Mouse (Mus musculus): ENCODE measurements at regions not wholly inside any gene's neighbourhood (a gene's known extent, or its start where the extent isn't known, plus 50 kb on each side); places are given as distances from the start of the nearest gene placed in this dataset.

GRCm38 (mm10) chr13:51016956-51017703 is 83.5 kb upstream of the Spin1 start:
- DNase-seq (ENCODE audit: low spot score): no peak

DNA sequence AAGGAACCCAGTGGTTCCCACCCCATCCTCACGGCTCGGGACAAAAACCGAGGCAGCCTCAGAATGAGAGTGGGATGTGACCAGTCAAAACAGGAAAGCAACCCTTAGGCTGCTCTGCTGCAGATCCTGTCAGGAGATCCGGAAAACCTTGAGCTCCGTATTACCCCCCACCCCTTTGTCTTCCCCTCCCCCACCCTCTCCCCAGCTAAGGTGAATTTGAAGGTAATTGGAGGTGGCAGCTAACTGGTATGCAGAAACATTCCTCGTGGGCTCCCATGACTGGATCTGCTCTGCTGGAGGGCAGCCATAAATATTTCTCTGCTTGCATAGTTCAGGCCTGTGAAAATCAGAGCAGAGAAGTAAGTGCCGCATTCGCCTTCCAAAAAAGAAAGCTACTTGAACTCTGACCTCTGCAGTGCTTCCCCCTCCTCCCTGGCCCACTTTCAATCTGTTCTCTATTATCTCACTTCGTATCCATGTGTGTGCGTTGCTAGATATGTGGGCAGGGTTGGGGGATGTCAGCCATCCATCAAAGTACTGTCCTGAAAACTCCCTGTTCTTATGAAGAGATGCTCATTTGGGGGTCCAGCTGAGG is 82.9 kb upstream of the Spin1 start:
- peak; percentile 79 for DNase-seq (ENCODE audit: low spot score)

DNA sequence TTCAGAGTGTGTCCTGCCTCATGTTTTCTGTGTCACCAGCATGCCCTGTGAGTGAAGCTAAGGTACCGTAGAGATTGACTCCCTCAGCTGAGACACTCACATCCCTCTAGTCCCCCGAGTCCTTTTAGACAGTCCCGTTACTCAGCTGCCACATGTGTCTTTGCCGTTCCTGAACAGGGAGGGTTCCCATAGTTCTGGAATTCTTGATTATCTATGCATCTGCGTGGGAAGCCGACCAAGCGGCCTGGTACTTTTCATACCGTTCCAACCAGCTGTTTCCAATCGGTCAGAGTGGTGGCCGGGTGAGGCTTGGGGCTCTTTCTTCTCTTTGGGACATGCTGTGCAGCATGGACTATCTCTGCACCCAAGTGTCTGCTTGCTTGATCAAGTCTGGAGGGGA is 82.3 kb upstream of the Spin1 start:
- DNase-seq (ENCODE audit: low spot score): peak; percentile 52

- DNase-seq (ENCODE audit: low spot score): peak; percentile 58
Measured at GRCm38 (mm10) chr13:51022401-51023250, 78.1 kb upstream of the Spin1 start.

GRCm38 (mm10) chr13:51023271-51023670 is 77.4 kb upstream of the Spin1 start:
- no peak for DNase-seq (ENCODE audit: low spot score)

- no peak for DNase-seq (ENCODE audit: low spot score)
Measured at GRCm38 (mm10) chr13:51026311-51026918, 74.3 kb upstream of the Spin1 start.

DNA sequence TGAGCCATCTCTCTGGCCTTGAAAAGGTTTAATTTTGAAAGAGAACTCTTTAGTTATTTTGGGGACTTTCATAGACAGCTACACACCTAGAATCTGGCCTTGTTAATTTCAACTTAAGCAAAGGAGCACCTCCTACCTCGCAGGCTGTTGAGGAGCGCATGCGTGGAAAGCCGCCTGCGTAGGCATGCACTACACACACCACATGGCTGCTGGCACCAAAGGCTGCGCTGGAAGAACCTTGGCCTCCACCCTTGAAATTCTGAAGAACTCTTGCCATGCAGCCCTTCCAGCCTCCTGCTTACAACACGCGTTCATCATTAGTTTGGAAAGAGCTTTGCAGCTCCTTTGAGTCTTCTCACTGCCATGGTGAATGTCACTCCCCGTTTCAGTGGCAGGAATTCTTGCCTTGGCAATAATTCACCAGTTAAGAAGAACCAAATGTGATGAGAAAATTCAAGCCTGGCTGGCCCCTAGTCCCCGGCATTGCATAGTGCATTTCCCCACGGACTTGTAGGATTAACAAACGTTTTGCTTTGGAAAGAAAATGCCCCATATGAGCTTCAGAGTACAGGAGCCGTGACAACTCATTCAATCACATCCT is 62.7 kb upstream of the Spin1 start:
- no peak for DNase-seq (ENCODE audit: low spot score)

GRCm38 (mm10) chr13:51038955-51039354 is 61.7 kb upstream of the Spin1 start:
- no peak for DNase-seq (ENCODE audit: low spot score)

- DNase-seq (ENCODE audit: low spot score): no peak
Measured at GRCm38 (mm10) chr13:51041121-51041520, 59.6 kb upstream of the Spin1 start.

- DNase-seq (ENCODE audit: low spot score): no peak
Measured at GRCm38 (mm10) chr13:51042881-51043402, 57.7 kb upstream of the Spin1 start.
